Mouse (Mus musculus): ENCODE measurements around the gene Cgnl1.

GRCm38 (mm10) chr9:71722366-71722765 lies 49.0 kb downstream of the Cgnl1 start:
- TF ChIP-seq CTCF (IDR thresholded peaks at IDR 0.05; ENCODE audit: borderline replicate concordance, insufficient read depth, low read depth, low read length) (no peak), POLR2A (IDR thresholded peaks at IDR 0.05; ENCODE audit: borderline replicate concordance, insufficient read depth, low read length) (no peak)
